Mouse (Mus musculus) brain, embryonic 18.5 days (tissue): ENCODE measurements at regions not wholly inside any gene's neighbourhood (a gene's known extent, or its start where the extent isn't known, plus 50 kb on each side); places are given as distances from the start of the nearest gene placed in this dataset.

ENCODE experiments used
- DNase-seq: peaks from one replicate; pipeline ENCODE4 v3.0.0-alpha.2; 2012; ENCODE audit warnings: low read depth, low spot score

DNA sequence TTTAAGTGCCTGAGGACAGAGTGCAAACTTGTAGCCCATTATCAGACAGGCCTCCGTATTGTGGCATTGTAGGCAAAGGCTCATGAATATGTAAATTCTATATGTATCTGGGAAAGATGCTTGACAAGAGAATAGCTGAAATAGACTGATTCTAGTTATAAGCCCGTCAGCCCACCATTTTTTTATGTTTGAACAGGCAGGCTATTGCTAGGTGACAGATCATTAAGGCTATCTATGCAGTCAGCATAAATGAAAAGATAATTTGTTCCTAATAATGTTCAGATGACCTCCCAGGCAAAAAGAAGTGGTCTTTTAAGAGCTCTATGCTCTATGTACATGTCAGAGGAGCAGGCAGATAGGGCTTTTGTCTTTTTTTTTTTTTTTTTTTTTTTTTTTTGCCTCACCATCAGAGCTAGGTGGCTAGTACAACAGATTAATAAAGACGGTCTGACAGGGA is 241.6 kb downstream of the Gm11487 start:
- DNase-seq: peak; percentile 6
